Mouse (Mus musculus): ENCODE measurements around the gene Tmem206.

The Tmem206 gene

GRCm38 (mm10) chr1:191396897-191397849 lies 71.5 kb downstream of the Tmem206 start:
- DNase-seq (ENCODE audit: low read depth, low spot score): peak; percentile 99

Measured in c-Kit-negative CD71-positive TER-119-positive erythroid progenitor cells, embryonic 14.5 days (primary cell).